Mouse (Mus musculus): ENCODE data around the gene Col1a1. TPM values are rescaled to one million over a fixed set of nuclear protein-coding genes. Genes with fewer than 3 reads are reported as not detected.
A peak's percentile ranks its signal among the peaks of the same experiment; 100 is the strongest.

The Col1a1 gene
- polyA plus RNA-seq, 1 experiment from 2014 or later = 64.3 TPM

DNA sequence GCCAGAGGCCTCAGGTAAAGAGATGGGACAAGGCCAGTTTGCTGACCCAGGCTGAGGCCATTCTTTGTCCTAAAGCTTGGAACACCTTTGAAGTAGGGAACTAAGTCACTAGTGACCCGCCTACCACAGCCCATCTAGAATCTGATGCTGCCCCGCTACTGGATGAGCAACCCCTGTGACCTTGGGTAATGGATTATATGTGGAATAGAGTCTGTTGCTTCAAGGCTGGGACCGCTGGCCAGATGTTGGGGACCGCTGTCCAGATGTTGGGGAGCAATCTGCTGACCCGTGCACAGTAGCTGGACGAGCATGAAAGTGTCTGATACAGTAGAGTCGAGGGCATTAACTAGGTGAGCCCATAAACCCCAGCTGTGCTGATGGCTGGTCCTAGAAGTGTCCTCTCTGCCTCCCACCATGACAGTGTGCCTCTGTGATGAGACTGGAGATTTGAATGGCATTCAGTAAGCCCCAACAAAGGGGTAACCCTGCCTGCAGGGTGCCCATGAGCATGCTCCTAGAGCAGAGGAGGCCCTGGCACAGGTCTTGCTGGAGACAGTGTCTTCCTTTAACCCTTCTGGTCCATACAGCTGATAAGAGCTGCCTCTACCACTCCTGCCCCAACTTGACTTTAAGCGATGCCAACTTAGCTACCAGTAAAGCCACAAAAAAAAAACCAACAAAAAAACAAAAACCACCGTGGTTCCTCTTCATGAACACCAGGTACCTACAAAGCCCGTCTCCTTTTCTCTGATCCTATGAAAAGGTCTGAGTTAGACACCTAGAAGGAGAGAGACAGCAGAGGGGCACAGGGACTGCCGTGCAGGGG lies 59.1 kb downstream of the Col1a1 start:
- DNase-seq (ENCODE audit: low spot score) = peak; percentile 7

DNA sequence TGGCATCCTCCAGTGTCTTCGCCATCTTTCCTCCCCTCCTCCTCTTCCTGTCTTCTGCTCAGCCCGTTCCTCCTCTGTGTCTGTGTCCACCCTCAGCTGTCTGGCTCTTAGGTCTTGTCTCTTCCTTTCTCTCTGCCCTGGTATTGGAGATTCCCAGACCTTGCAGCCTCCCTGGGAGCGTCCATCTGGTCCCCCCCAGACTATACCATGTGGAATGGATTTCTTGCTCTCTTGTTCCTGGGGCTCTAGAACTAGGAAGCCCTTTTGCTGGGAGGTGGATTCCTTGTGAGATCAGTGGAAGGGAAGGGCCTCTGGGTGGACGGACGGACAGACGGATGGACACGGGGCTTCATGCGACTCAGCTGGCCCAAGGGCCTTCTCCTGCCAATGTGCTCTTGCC lies 60.1 kb downstream of the Col1a1 start:
- no peak for DNase-seq (ENCODE audit: low spot score)

DNA sequence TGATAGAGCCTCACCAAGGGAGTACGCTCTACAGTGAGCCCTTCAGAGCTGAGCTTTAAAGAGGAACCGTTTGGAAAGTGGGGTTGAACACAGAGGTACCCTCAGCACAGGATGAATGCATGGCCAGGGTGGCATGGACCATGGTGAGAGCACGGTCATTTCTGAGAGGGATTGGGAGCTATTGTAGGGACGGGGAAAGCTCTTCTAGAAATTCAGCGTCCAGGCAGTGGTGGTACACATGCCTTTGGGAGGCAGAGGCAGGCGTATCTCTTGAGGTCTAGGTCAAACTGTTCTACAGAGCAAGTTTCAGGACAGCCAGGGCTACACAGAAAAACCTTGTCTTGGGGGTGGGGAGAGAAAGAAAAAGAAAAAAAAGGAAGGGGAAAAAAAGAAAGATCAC lies 61.0 kb downstream of the Col1a1 start:
- no peak for DNase-seq (ENCODE audit: low spot score)

DNA sequence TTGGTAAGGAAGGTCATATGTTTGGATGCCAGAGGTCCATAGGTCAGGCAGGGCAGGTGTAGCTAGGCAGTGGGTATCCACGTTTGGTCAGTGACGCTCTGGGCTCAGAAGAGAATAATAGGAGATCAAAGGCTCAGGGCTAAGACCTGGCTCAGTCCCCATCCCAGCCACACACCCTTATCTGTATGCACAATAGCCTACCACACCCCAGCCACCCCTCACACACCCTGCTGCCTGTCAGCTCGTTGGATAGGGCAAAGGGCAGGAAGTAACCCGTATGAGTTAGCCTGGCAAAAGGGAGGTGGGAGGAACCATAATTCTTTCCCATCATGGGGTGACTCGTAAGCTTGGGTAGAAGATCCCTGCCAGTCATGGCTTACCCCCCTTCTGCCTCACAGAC lies 61.6 kb downstream of the Col1a1 start:
- DNase-seq (ENCODE audit: low spot score) = no peak

DNA sequence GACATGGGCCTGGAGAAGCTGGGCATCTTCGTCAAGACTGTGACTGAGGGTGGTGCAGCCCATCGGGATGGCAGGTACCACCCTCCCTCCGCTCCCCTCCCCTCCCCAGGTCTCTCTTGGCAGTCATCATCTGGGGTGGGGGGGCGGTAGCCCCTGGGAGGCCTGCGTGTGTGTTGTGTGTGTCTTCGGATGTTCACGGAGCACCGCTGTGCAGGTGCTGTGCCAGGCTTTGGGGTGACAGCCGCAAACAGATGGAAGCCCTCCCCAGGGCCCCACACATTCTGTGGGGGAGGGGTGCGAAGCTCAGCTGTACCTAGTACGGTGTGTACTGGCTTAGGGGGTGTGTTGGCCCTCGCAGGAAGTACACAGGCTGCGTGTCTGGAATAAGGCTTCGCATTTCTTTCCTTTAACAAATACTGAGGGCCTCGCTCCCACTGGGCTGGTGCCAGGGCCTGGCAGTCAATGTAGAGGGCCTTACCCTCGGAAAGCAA lies 62.1 kb downstream of the Col1a1 start:
- peak; percentile 98 for DNase-seq (ENCODE audit: low spot score)

DNA sequence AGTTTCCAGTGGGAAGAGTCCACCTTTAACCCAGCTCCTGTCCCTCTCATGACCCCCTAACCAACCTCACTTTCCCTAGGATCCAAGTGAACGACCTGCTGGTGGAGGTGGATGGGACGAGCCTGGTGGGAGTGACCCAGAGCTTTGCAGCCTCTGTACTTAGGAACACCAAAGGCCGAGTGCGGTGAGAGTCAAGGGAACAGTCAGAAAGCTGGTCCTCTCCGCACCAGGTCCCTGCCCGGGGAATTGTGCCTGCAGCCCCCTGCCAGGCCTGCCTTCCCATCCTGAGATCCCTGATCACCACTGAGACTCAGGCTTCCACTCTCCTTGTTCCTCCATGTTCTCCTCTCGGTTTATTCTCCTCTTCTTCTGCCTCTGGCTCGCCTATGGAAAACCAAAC lies 64.1 kb downstream of the Col1a1 start:
- DNase-seq (ENCODE audit: low spot score) = peak; percentile 2

DNA sequence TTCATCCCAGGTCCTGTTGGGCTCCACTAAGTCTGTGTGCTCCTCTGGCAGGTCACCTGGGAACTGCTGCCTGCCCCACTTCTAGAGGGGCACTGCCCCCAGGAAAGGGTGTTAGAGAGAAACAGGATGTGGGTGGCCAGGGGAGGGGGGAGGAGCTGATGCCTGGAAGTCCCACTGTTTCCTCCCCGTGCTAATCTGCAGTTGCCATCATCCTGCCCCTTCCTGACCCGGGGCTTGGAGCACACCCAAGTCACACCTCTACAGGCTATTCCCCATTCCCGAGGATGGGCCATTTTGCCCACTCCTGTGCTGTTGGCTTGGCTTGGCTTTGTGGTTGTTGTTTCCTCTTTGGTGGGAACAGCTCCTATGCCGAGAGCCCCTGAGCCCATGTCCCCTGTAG lies 64.5 kb downstream of the Col1a1 start:
- peak; percentile 79 for DNase-seq (ENCODE audit: low spot score)

DNA sequence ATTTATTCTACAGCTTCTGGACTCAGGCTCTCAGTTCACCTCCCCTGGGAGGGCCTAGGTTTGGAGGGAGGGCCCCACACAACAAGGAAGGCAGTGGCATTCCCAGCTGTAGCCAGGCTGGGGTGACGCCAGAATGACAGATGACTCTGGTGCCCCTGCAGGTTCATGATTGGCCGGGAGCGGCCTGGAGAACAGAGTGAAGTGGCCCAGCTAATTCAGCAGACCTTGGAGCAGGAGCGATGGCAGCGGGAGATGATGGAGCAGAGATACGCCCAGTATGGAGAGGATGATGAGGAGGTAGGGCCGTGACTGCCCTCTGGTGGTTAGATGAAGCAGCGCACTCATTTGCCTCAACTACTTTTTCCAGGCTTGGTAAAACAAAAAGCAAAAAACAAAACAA lies 65.0 kb downstream of the Col1a1 start:
- peak; percentile 73 for DNase-seq (ENCODE audit: low spot score)

DNA sequence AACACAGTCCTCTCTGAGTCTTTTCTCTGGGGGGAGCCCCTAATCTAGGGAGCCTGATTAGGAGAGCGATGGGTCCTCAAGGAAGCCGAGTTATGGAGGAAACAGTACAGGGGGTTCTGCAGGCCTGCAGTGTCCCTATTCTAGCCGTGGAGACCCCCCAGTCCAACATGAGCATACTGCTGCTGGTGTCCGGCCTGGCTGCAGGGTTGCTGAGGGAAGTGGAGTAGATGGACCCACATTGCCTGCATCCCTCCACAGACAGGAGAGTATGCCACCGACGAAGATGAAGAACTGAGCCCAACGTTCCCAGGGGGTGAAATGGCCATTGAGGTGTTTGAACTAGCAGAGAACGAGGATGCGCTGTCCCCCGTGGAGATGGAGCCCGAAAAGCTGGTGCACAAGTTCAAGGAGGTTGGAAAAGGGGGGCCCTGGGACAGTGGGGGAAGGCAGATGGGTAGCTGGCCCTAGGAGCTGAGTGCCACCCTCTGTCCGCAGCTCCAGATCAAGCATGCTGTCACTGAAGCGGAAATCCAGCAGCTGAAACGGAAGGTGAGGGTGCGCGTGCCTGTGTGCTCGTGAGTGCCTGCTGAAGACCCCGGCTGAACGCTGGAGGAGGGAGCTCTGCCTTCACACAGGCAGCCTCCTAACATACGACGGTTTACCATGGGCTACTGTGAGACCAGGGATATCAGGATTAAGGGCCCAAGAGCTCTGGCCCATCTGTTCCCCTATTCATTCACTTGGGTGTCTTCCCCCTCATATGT lies 65.7 kb downstream of the Col1a1 start:
- no peak for DNase-seq (ENCODE audit: low spot score)

Other genes starting within 250 kb of the Col1a1 start
- gene Gm11541, start 231.7 kb upstream of the Col1a1 start, polyA plus RNA-seq (2015; fragmentation: Nextera tagmentation; extraction: Ambion mirVana) = 0.08 and 0.13 TPM in 2 replicates
- 0.12 TPM in 1 of 2 replicates, not detected in the other for gene Cdc34b, start 194.4 kb upstream of the Col1a1 start, polyA plus RNA-seq (2015; fragmentation: Nextera tagmentation; extraction: Ambion mirVana)
- 0.18 and 0.21 TPM in 2 replicates for gene Tmem92, start 153.5 kb upstream of the Col1a1 start, polyA plus RNA-seq (2015; fragmentation: Nextera tagmentation; extraction: Ambion mirVana)
- not detected in 2 replicates for gene Hils1, start 31.4 kb downstream of the Col1a1 start, polyA plus RNA-seq (2015; fragmentation: Nextera tagmentation; extraction: Ambion mirVana)
- 0.22 and 0.30 TPM in 2 replicates for gene Sgca, start 40.1 kb downstream of the Col1a1 start, polyA plus RNA-seq (2015; fragmentation: Nextera tagmentation; extraction: Ambion mirVana)
- gene Ppp1r9b, start 54.8 kb downstream of the Col1a1 start, polyA plus RNA-seq (2015; fragmentation: Nextera tagmentation; extraction: Ambion mirVana) = 21.5 and 27.9 TPM in 2 replicates
- gene Samd14, start 73.7 kb downstream of the Col1a1 start, polyA plus RNA-seq (2015; fragmentation: Nextera tagmentation; extraction: Ambion mirVana) = 6.7 and 7.0 TPM in 2 replicates
- gene Pdk2, start 105.1 kb downstream of the Col1a1 start, polyA plus RNA-seq (2015; fragmentation: Nextera tagmentation; extraction: Ambion mirVana) = 13.0 and 13.9 TPM in 2 replicates
- gene Itga3, start 140.6 kb downstream of the Col1a1 start, polyA plus RNA-seq (2015; fragmentation: Nextera tagmentation; extraction: Ambion mirVana) = 6.2 and 7.0 TPM in 2 replicates
- 0.33 and 0.45 TPM in 2 replicates for gene Dlx3, start 183.9 kb downstream of the Col1a1 start, polyA plus RNA-seq (2015; fragmentation: Nextera tagmentation; extraction: Ambion mirVana)
- 0.17 and 0.21 TPM in 2 replicates for gene Dlx4, start 210.0 kb downstream of the Col1a1 start, polyA plus RNA-seq (2015; fragmentation: Nextera tagmentation; extraction: Ambion mirVana)